24 mouse cellular contexts compared by ENCODE assay signal in genomic region chr10:75146619-75147018, GRCm38 (mm10).
DNase-seq lines count a peak whose midpoint lies in the region; ATAC-seq and TF ChIP-seq lines count a peak whose summit lies in the region.
"Had no signal": no experiment of that assay in that cellular context is flagged by ENCODE, and none has a peak within 500 bp of the region (broad histone marks: within the 10 kb centered on the region; RNA-seq: fewer than 3 reads in every experiment).

No protein-coding gene starts in this region.

- ATAC-seq in liver, embryonic 13.5 days (ENCODE audit: low read depth): 0 out of 2 replicates have a peak, but pooled peaks have one; percentile 4
- no peak for ATAC-seq in liver, embryonic 12.5 days
- peak; percentile 42 for ATAC-seq in megakaryocyte progenitor cell, adult 5-6 weeks (replicated peaks; ENCODE audit: poor library complexity)
- no peak for ATAC-seq in forebrain, postnatal 0 days
- no peak for ATAC-seq in hindbrain, embryonic 11.5 days (ENCODE audit: low FRiP score)
- ATAC-seq: forebrain, embryonic 13.5 days; midbrain, embryonic 13.5 days had no signal

- TF ChIP-seq POLR2A in CH12.LX (IDR thresholded peaks at IDR 0.05; ENCODE audit: low read depth, low read length): no peak

- TF ChIP-seq CTCF in CH12.LX (conservative IDR thresholded peaks at IDR 0.05 in 1 of 2, IDR thresholded peaks at IDR 0.05 in 1 of 2; ENCODE audit: low read depth in 2 of 2, low read length in 2 of 2): no peak
- TF ChIP-seq CTCF in forebrain, postnatal 0 days (IDR thresholded peaks at IDR 0.05; ENCODE audit: low read depth): no peak

- no peaks in the 10 kb centered on the region for H3K27me3 ChIP-seq in liver, embryonic 13.5 days
- no peaks in the 10 kb centered on the region for H3K27me3 ChIP-seq in liver, embryonic 12.5 days (replicated peaks)
- no peaks in the 10 kb centered on the region for H3K27me3 ChIP-seq in CH12.LX (replicated peaks)
- no peaks in the 10 kb centered on the region for H3K27me3 ChIP-seq in forebrain, postnatal 0 days (ENCODE audit: insufficient read depth, low read length)
- H3K27me3 ChIP-seq in hindbrain, embryonic 11.5 days (ENCODE audit: control insufficient read depth, insufficient read depth, low read length): no peaks in the 10 kb centered on the region
- H3K27me3 ChIP-seq: forebrain, embryonic 13.5 days; kidney, embryonic 15.5 days; limb, embryonic 13.5 days; liver, embryonic 15.5 days; midbrain, embryonic 13.5 days had no signal

- no peak overlapping the region for H3K4me3 ChIP-seq in liver, embryonic 13.5 days (replicated peaks)
- no peak overlapping the region for H3K4me3 ChIP-seq in liver, embryonic 12.5 days
- H3K4me3 ChIP-seq in CH12.LX (replicated peaks in 1 of 3; ENCODE audit: low read depth in 2 of 3, low read length in 2 of 3, poor library complexity in 1 of 3): no peak overlapping the region
- no peak overlapping the region for H3K4me3 ChIP-seq in forebrain, postnatal 0 days (ENCODE audit: low read depth, low read length)
- no peak overlapping the region for H3K4me3 ChIP-seq in hindbrain, embryonic 11.5 days (ENCODE audit: low read depth, low read length)
- H3K4me3 ChIP-seq: forebrain, embryonic 13.5 days; kidney, embryonic 15.5 days; limb, embryonic 13.5 days; liver, embryonic 15.5 days; midbrain, embryonic 13.5 days had no signal

- H3K79me2 ChIP-seq in CH12.LX (replicated peaks; ENCODE audit: control insufficient read depth, extremely low read depth, insufficient read depth, poor library complexity, severe bottlenecking): no peaks in the 10 kb centered on the region

- WGBS in liver, embryonic 13.5 days (ENCODE audit: insufficient replicate concordance): 63% methylated on average over 10 of the region's 10 CpGs
- WGBS in liver, embryonic 12.5 days (ENCODE audit: insufficient replicate concordance): 62% methylated on average over 10 of the region's 10 CpGs
- 91% methylated on average over 10 of the region's 10 CpGs for WGBS in forebrain, postnatal 0 days
- WGBS in hindbrain, embryonic 11.5 days: 89% methylated on average over 10 of the region's 10 CpGs

- no peak overlapping the region for H3K9ac ChIP-seq in liver, embryonic 13.5 days
- no peak overlapping the region for H3K9ac ChIP-seq in liver, embryonic 12.5 days
- H3K9ac ChIP-seq in CH12.LX (ENCODE audit: insufficient read depth, low read depth): no peak overlapping the region
- H3K9ac ChIP-seq in forebrain, postnatal 0 days: no peak overlapping the region
- H3K9ac ChIP-seq in hindbrain, embryonic 11.5 days (ENCODE audit: low read depth, low read length): no peak overlapping the region
- H3K9ac ChIP-seq: forebrain, embryonic 13.5 days; hindbrain, embryonic 14.5 days; kidney, embryonic 15.5 days; limb, embryonic 13.5 days; liver, embryonic 15.5 days; midbrain, embryonic 13.5 days had no signal

- H3K9me3 ChIP-seq in liver, embryonic 13.5 days (replicated peaks): no peaks in the 10 kb centered on the region
- no peaks in the 10 kb centered on the region for H3K9me3 ChIP-seq in liver, embryonic 12.5 days (replicated peaks)
- H3K9me3 ChIP-seq in CH12.LX (replicated peaks; ENCODE audit: low read length): no peaks in the 10 kb centered on the region
- no peaks in the 10 kb centered on the region for H3K9me3 ChIP-seq in forebrain, postnatal 0 days (ENCODE audit: low read length)
- no peaks in the 10 kb centered on the region for H3K9me3 ChIP-seq in hindbrain, embryonic 11.5 days (ENCODE audit: control insufficient read depth, low read length)
- H3K9me3 ChIP-seq: forebrain, embryonic 13.5 days; kidney, embryonic 15.5 days; limb, embryonic 13.5 days; liver, embryonic 15.5 days; midbrain, embryonic 13.5 days had no signal

- DNase-seq in liver, embryonic 13.5 days: no peak
- DNase-seq in CH12.LX (ENCODE audit: extremely low read depth): no peak
- peak; percentile 51 for DNase-seq in induced T-regulatory cell, adult 2 months (ENCODE audit: low read depth)
- no peak for DNase-seq in forebrain, postnatal 0 days
- DNase-seq in ovary, postnatal 14 days (ENCODE audit: low spot score): no peak
- DNase-seq in hindbrain, embryonic 11.5 days (ENCODE audit: low spot score): no peak
- DNase-seq: adrenal gland, adult 2 months; adrenal gland, postnatal 36 days; cerebellum, adult 9-10 months; cerebellum, postnatal 36 days; gastrocnemius, postnatal 25 days; kidney, adult 11 months; kidney, postnatal 25 days; right cerebral cortex, adult 18-20 months had no signal

- dilution Hi-C loops in CH12.LX (cut with MboI; ENCODE audit: extremely low pct_ligation_motif_present, extremely low pct_unique_long_range_greater_than_20kb, low sequenced_read_pairs): no loop called here

- H3K4me2 ChIP-seq in liver, embryonic 13.5 days: no peak overlapping the region
- H3K4me2 ChIP-seq in liver, embryonic 12.5 days: no peak overlapping the region
- no peak overlapping the region for H3K4me2 ChIP-seq in CH12.LX (ENCODE audit: insufficient read depth, low read depth, poor library complexity, severe bottlenecking)
- H3K4me2 ChIP-seq in forebrain, postnatal 0 days (ENCODE audit: low read depth): no peak overlapping the region
- H3K4me2 ChIP-seq in hindbrain, embryonic 11.5 days (replicated peaks; ENCODE audit: low read depth, low read length): no peak overlapping the region
- H3K4me2 ChIP-seq: forebrain, embryonic 13.5 days; heart, embryonic 11.5 days; hindbrain, embryonic 14.5 days; kidney, embryonic 15.5 days; limb, embryonic 13.5 days; liver, embryonic 15.5 days; midbrain, embryonic 13.5 days had no signal

- H3K27ac ChIP-seq in liver, embryonic 13.5 days: no peak overlapping the region; the same call in 1 of the 2 replicates
- no peak overlapping the region for H3K27ac ChIP-seq in liver, embryonic 12.5 days
- H3K27ac ChIP-seq in CH12.LX (ENCODE audit: insufficient read depth, low read depth): no peak overlapping the region
- no peak overlapping the region for H3K27ac ChIP-seq in forebrain, postnatal 0 days (ENCODE audit: low read depth, low read length)
- H3K27ac ChIP-seq in hindbrain, embryonic 11.5 days (ENCODE audit: low read depth, low read length): no peak overlapping the region
- H3K27ac ChIP-seq: forebrain, embryonic 13.5 days; hindbrain, embryonic 14.5 days; kidney, embryonic 15.5 days; limb, embryonic 13.5 days; liver, embryonic 15.5 days; macrophage; midbrain, embryonic 13.5 days had no signal

- no peak for TF ChIP-seq RAD21 in CH12.LX (IDR thresholded peaks at IDR 0.05; ENCODE audit: low read depth, low read length)

- peaks cover 16% of the 10 kb centered on the region for H3K36me3 ChIP-seq in liver, embryonic 13.5 days
- H3K36me3 ChIP-seq in liver, embryonic 12.5 days: peaks cover 48% of the 10 kb centered on the region
- H3K36me3 ChIP-seq in CH12.LX (replicated peaks in 1 of 2; ENCODE audit: control insufficient read depth in 1 of 2, insufficient read depth in 1 of 2, low read length in 1 of 2): peaks cover 38 to 90% of the 10 kb centered on the region in 2 experiments
- H3K36me3 ChIP-seq in forebrain, postnatal 0 days (ENCODE audit: insufficient read depth): peaks cover 72% of the 10 kb centered on the region
- H3K36me3 ChIP-seq in hindbrain, embryonic 11.5 days (ENCODE audit: control insufficient read depth, insufficient read depth, low read length): peaks cover 5% of the 10 kb centered on the region; the same call in 1 of the 2 replicates

- in situ Hi-C loops in CH12.LX (cut with MboI; ENCODE audit: low pct_ligation_motif_present, low pct_unique_long_range_greater_than_20kb, low sequenced_read_pairs): no loop called here

- no peak for TF ChIP-seq EP300 in CH12.LX (IDR thresholded peaks at IDR 0.05; ENCODE audit: low read length)

- H3K4me1 ChIP-seq in liver, embryonic 13.5 days (replicated peaks): peaks cover 11% of the 10 kb centered on the region; the same call in 1 of the 2 replicates
- H3K4me1 ChIP-seq in liver, embryonic 12.5 days: peaks cover 12% of the 10 kb centered on the region
- H3K4me1 ChIP-seq in CH12.LX (ENCODE audit: control insufficient read depth in 1 of 2, insufficient read depth in 2 of 2): peaks cover 0 to 23% of the 10 kb centered on the region in 2 experiments; a peak in 2 of 4 replicates
- no peaks in the 10 kb centered on the region for H3K4me1 ChIP-seq in forebrain, postnatal 0 days (ENCODE audit: insufficient read depth)
- no peaks in the 10 kb centered on the region for H3K4me1 ChIP-seq in hindbrain, embryonic 11.5 days (replicated peaks; ENCODE audit: control insufficient read depth, insufficient read depth, low read length)
- H3K4me1 ChIP-seq: forebrain, embryonic 13.5 days; limb, embryonic 13.5 days; liver, embryonic 15.5 days had no signal

TF ChIP-seq in CH12.LX, 34 proteins besides CTCF, POLR2A, EP300 and RAD21:
- TF ChIP-seq PAX5 (IDR thresholded peaks at IDR 0.05; ENCODE audit: low read length) (no peak), IRF4 (IDR thresholded peaks at IDR 0.05; ENCODE audit: low read depth, low read length) (no peak), BHLHE40 (IDR thresholded peaks at IDR 0.05; ENCODE audit: low read depth, low read length) (no peak), ELF1 (IDR thresholded peaks at IDR 0.05; ENCODE audit: low read depth, low read length) (no peak), ZKSCAN1 (IDR thresholded peaks at IDR 0.05; ENCODE audit: borderline replicate concordance, low read depth, low read length) (no peak), NRF1 (IDR thresholded peaks at IDR 0.05; ENCODE audit: low read depth, low read length) (no peak), USF1 (IDR thresholded peaks at IDR 0.05; ENCODE audit: low read depth, low read length) (peak; percentile 53), ZNF384 (IDR thresholded peaks at IDR 0.05; ENCODE audit: low read depth, low read length) (no peak), JUN (IDR thresholded peaks at IDR 0.05; ENCODE audit: insufficient read depth, low read depth, low read length) (no peak), POLR2AphosphoS2 (IDR thresholded peaks at IDR 0.05; ENCODE audit: low read depth, low read length) (no peak), MAX (IDR thresholded peaks at IDR 0.05; ENCODE audit: low read length) (no peak), TBP (conservative IDR thresholded peaks at IDR 0.05; ENCODE audit: low read depth, low read length) (no peak), USF2 (conservative IDR thresholded peaks at IDR 0.05; ENCODE audit: low read depth, low read length) (peak; percentile 40; the same call in 1 of the 2 replicates), SIN3A (IDR thresholded peaks at IDR 0.05; ENCODE audit: low read length) (no peak), HCFC1 (IDR thresholded peaks at IDR 0.05; ENCODE audit: low read depth, low read length) (no peak)
TF ChIP-seq in CH12.LX: peak in this region for 2.

Comparison
In these comparisons a context has a peak if more than half of its experiments do, and no peak if none do; other contexts are left out.
1. ATAC-seq: peak in liver, embryonic 13.5 days (single experiment) and megakaryocyte progenitor cell, adult 5-6 weeks (single experiment); none in liver, embryonic 12.5 days (single experiment), forebrain, postnatal 0 days (single experiment) and hindbrain, embryonic 11.5 days (single experiment).